Mouse (Mus musculus) liver, embryonic 13.5 days (tissue): ENCODE measurements at regions not wholly inside any gene's neighbourhood (a gene's known extent, or its start where the extent isn't known, plus 50 kb on each side); places are given as distances from the start of the nearest gene placed in this dataset.
"Not testable (repeated sequence)": the region's sequence is repeated elsewhere in the genome, so short reads cannot be mapped to it uniquely, and the experiment has no call there.

ENCODE experiments used
- ATAC-seq: fragments of 200-750 bp; cut with Nextera tagmentation; 2 replicates; pipeline ENCODE4 v1.8.0; 2017; ENCODE audit warnings: low read depth, mild to moderate bottlenecking, moderate number of reproducible peaks, moderate library complexity
- DNase-seq: peaks from one replicate; pipeline ENCODE4 v3.0.0; 2022
- H3K27ac ChIP-seq: fragments of 300-500 bp; sonication (generic); 2 replicates; pipeline ENCODE4 v1.5.1; 2015; ENCODE audit warnings: moderate library complexity, mild to moderate bottlenecking, inconsistent platforms
- H3K27me3 ChIP-seq: fragments of 300-500 bp; sonication (generic); 2 replicates; pipeline ENCODE4 v1.6.1; 2015; ENCODE audit warnings: mild to moderate bottlenecking, inconsistent platforms
- H3K36me3 ChIP-seq: fragments of 300-500 bp; sonication (generic); 2 replicates; pipeline ENCODE4 v1.6.1; 2015; ENCODE audit warnings: mild to moderate bottlenecking, inconsistent platforms
- H3K4me1 ChIP-seq: fragments of 300-500 bp; sonication (generic); replicated peaks from 2 replicates; pipeline ENCODE4 v1.6.1; 2015; ENCODE audit warnings: inconsistent platforms
- H3K4me2 ChIP-seq: fragments of 300-500 bp; sonication (generic); 2 replicates; pipeline ENCODE4 v1.6.1; 2015; ENCODE audit warnings: inconsistent platforms, mild to moderate bottlenecking, moderate library complexity
- H3K4me3 ChIP-seq: fragments of 300-500 bp; sonication (generic); replicated peaks from 2 replicates; pipeline ENCODE4 v1.5.1; 2015; ENCODE audit warnings: mild to moderate bottlenecking, inconsistent platforms
- H3K9ac ChIP-seq: fragments of 300-500 bp; sonication (generic); 2 replicates; pipeline ENCODE4 v1.6.1; 2015; ENCODE audit warnings: mild to moderate bottlenecking, inconsistent platforms
- H3K9me3 ChIP-seq: fragments of 300-500 bp; sonication (generic); replicated peaks from 2 replicates; pipeline ENCODE4 v1.6.1; 2016; ENCODE audit warnings: inconsistent platforms
- WGBS: fragments of 180-500 bp; shearing (Covaris S2); methylation state at CpG from one replicate; pipeline ENCODE4 v1.1.7; 2015; ENCODE audit not compliant: insufficient replicate concordance; 5-methylcytosine and 5-hydroxymethylcytosine counted together

- H3K27me3 ChIP-seq = peaks cover 16% of the 10 kb centered on the region
- H3K9me3 ChIP-seq, H3K9ac ChIP-seq, H3K4me1 ChIP-seq, H3K27ac ChIP-seq, DNase-seq, H3K36me3 ChIP-seq, H3K4me3 ChIP-seq: not testable (repeated sequence)
- H3K4me2 ChIP-seq = 0 out of 2 replicates have a peak overlapping the region, but pooled peaks have one; percentile 5
- 3% methylated on average over 23 of the region's 52 CpGs for WGBS
- 0 out of 2 replicates have a peak, but pooled peaks have one; percentile 24 for ATAC-seq
Observed at GRCm38 (mm10) chr17:6489926-6490564, 60.1 kb downstream of the Dynlt1b start.

DNA sequence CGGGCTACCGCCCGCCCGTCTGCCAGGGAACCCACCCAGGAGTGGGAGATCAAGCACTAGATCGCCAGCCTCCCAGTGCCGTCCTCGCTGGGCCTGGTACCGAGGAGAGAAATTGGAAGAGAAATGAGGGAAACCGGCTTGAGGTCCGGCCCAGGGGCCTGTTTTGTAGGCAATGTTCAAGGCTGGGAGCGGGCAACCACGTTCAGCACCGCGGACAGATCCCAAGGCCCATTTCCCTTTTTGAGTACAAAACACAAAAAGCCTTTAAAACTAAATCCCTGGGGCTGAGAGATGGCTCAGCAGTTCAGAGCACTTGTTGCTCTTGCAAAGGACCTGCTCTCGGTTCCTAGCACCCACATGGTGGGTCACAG lies 60.6 kb downstream of the Dynlt1b start:
- ATAC-seq, H3K4me1 ChIP-seq: not testable (repeated sequence)
- WGBS = no CpG with 5 or more reads among the region's 15 CpGs

GRCm38 (mm10) chr17:6492501-6492900 lies 62.6 kb downstream of the Dynlt1b start:
- peak overlapping the region; percentile 19 for H3K4me2 ChIP-seq
- not testable (repeated sequence) for H3K36me3 ChIP-seq, H3K9me3 ChIP-seq, H3K4me1 ChIP-seq, DNase-seq, H3K9ac ChIP-seq, H3K27ac ChIP-seq, ATAC-seq, H3K4me3 ChIP-seq
- 27% methylated on average over 19 of the region's 19 CpGs for WGBS
- peaks cover 16% of the 10 kb centered on the region for H3K27me3 ChIP-seq

More for the DNA sequence above, 60.6 kb downstream of the Dynlt1b start:
- H3K4me3 ChIP-seq, H3K36me3 ChIP-seq, DNase-seq, H3K27ac ChIP-seq, H3K4me2 ChIP-seq, H3K9me3 ChIP-seq, H3K9ac ChIP-seq: not testable (repeated sequence)
- H3K27me3 ChIP-seq = peaks cover 16% of the 10 kb centered on the region

- WGBS = 26% methylated on average over 23 of the region's 23 CpGs
- H3K4me2 ChIP-seq, H3K27ac ChIP-seq, H3K4me3 ChIP-seq, DNase-seq, H3K9me3 ChIP-seq, ATAC-seq, H3K4me1 ChIP-seq, H3K9ac ChIP-seq, H3K36me3 ChIP-seq: not testable (repeated sequence)
- peaks cover 16% of the 10 kb centered on the region for H3K27me3 ChIP-seq
Observed at GRCm38 (mm10) chr17:6492950-6493349, 63.0 kb downstream of the Dynlt1b start.

DNA sequence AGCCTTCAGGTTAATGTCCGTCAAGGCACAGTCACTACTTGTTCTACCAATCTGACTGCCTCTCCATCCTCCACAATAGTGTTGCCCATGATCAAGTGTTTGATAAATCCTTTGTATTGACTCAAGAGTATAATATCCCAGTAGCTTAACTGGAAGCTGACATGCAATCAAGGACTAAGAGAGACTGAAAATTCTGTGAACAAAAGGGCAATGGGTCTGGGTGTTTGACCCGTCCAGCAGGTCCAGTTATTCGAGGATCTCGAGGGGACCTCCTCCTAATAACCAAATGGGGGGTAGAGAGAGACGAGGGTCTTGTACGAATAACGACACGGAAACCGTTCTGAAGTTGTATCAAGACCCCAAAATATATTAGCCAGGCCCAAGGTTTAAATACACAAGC lies 66.6 kb downstream of the Dynlt1b start:
- not testable (repeated sequence) for H3K4me3 ChIP-seq, H3K27me3 ChIP-seq, H3K9me3 ChIP-seq, DNase-seq, H3K4me2 ChIP-seq, H3K4me1 ChIP-seq, H3K27ac ChIP-seq, H3K36me3 ChIP-seq, H3K9ac ChIP-seq, ATAC-seq
- 72% methylated on average over 9 of the region's 9 CpGs for WGBS

DNA sequence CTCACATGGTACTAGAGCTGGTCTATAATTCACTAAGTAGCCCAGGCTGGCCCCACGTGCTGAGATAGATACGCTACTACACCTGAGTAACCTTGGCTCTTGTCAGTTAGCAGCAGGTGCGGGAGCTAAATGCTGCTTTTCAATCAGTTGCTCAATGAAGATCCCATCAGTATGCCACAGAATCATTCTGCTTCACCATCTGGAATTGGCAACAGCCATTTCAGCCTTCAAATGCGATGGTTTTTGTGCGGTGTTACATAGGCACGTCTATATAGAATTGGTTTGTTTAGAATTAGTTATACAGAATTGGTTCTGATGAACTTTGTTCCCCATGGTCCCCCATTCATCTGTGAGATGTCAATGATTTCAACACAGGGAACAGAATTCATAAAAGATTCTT lies 72.8 kb downstream of the Dynlt1b start:
- H3K4me1 ChIP-seq, DNase-seq, H3K36me3 ChIP-seq, H3K4me3 ChIP-seq, ATAC-seq, H3K4me2 ChIP-seq, H3K27me3 ChIP-seq, H3K27ac ChIP-seq, H3K9ac ChIP-seq, H3K9me3 ChIP-seq: not testable (repeated sequence)
- WGBS = 74% methylated on average over 4 of the region's 6 CpGs

DNA sequence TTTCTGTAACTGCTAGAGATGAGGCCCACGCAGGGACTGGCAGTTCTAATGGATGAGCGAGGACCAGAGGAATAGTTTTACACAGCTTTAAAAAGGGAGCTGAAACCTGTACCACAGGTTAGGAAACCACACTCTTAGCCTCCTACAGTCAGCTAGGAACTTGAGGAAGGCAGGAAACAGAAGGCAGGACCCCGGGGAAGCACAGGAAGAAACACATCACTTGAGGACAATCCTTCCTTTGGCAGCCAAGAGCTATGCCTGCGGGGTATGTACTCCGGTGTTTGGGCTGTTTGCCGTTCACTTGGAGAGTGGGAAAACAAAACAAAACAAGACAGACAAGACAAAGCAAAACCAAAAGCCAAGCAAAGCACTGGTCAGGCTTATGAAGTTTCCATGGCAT lies 76.0 kb downstream of the Dynlt1b start:
- H3K27me3 ChIP-seq, H3K4me3 ChIP-seq, DNase-seq, H3K4me2 ChIP-seq, H3K27ac ChIP-seq, H3K36me3 ChIP-seq, H3K9ac ChIP-seq, H3K9me3 ChIP-seq, ATAC-seq, H3K4me1 ChIP-seq: not testable (repeated sequence)
- WGBS = 56% methylated on average over 6 of the region's 6 CpGs

DNA sequence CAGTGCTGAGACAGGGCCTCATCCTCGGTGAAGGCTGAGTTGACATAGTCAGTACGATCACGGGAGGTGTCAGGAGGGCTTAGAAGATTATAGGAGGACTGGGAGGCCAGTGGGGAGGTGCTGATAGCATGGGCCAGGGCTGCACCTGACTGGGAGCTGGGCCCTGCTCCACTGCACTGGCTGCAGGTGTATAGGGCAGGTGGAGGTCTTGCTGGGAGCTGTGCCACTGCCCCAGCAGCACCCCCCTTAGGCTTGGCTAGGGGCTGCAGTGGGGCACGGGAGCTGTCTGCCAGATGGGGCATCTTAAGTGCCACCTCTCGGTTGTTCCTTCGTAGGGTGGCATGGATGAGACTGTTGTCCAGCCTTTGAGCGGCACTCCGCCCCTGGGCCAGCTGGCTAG lies 85.2 kb downstream of the Dynlt1b start:
- H3K4me1 ChIP-seq, H3K27ac ChIP-seq, H3K4me2 ChIP-seq, H3K27me3 ChIP-seq, DNase-seq, H3K9ac ChIP-seq, H3K9me3 ChIP-seq, H3K4me3 ChIP-seq, H3K36me3 ChIP-seq, ATAC-seq: not testable (repeated sequence)
- 68% methylated on average over 5 of the region's 8 CpGs for WGBS

DNA sequence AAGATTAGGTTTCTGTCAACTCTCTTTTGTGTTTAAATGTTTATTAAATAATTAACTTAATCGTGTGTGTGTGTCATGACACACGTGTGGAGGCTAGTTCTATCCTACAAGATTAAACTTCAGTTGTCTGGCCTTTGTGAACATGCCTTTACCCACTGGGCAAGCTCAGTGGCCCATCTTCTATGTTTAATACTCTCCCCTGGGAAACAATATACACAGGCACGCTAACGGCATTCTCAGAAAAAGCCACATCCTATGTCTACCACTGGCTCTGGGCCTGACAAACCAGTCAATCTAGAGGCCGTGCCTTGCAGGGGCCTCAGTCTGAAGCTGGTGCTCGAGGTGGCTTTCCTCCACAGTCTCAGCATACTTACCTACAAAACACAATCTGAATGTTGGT lies 82.4 kb upstream of the Dynlt1c start:
- 61% methylated on average over 6 of the region's 6 CpGs for WGBS

GRCm38 (mm10) chr17:6520001-6520400 lies 81.5 kb upstream of the Dynlt1c start:
- H3K4me2 ChIP-seq, H3K4me3 ChIP-seq, H3K9me3 ChIP-seq, H3K4me1 ChIP-seq, H3K9ac ChIP-seq, DNase-seq, H3K27ac ChIP-seq, H3K27me3 ChIP-seq, H3K36me3 ChIP-seq: not testable (repeated sequence)
- WGBS = 59% methylated on average over 2 of the region's 2 CpGs
- 0 out of 2 replicates have a peak, but pooled peaks have one; percentile 10 for ATAC-seq

More for the DNA sequence above, 82.4 kb upstream of the Dynlt1c start:
- H3K27ac ChIP-seq, H3K4me3 ChIP-seq, H3K4me1 ChIP-seq, H3K36me3 ChIP-seq, H3K9me3 ChIP-seq, H3K9ac ChIP-seq, H3K4me2 ChIP-seq, H3K27me3 ChIP-seq, DNase-seq, ATAC-seq: not testable (repeated sequence)

GRCm38 (mm10) chr17:6520751-6521150 lies 80.7 kb upstream of the Dynlt1c start:
- H3K4me2 ChIP-seq, DNase-seq, ATAC-seq: not testable (repeated sequence)

DNA sequence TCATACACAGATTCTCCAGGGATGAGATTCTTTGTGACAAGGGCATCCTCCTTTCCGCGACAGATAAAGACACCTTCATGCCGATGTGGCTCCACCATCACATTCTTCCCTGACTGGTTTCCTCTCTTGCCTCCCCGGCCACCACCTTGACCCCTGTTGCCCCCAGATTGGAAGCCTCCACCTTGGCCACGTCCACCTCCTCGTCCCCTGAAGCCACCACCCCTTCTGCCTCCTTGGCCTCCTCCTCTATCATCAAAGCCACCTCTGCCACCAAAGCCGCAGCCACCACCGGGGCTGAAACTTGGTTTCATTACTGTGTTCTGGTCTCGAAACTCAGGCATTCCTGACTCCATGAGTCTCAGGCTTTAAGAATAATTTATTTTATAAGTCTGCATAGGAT lies 79.3 kb upstream of the Dynlt1c start:
- not testable (repeated sequence) for H3K36me3 ChIP-seq, ATAC-seq, H3K4me3 ChIP-seq, DNase-seq, H3K27me3 ChIP-seq, H3K9ac ChIP-seq, H3K4me2 ChIP-seq, H3K9me3 ChIP-seq, H3K4me1 ChIP-seq, H3K27ac ChIP-seq
- WGBS = 59% methylated on average over 6 of the region's 9 CpGs

More at GRCm38 (mm10) chr17:6520751-6521150, 80.7 kb upstream of the Dynlt1c start:
- not testable (repeated sequence) for H3K4me3 ChIP-seq, H3K36me3 ChIP-seq, H3K9me3 ChIP-seq, H3K27ac ChIP-seq, H3K27me3 ChIP-seq, H3K4me1 ChIP-seq, H3K9ac ChIP-seq
- 54% methylated on average over 4 of the region's 4 CpGs for WGBS
